Mouse (Mus musculus) left cerebral cortex, postnatal 25 days (tissue): ENCODE data around the gene Tex11. TPM values are rescaled to one million over a fixed set of nuclear protein-coding genes. Genes with fewer than 3 reads are reported as not detected.
A peak's percentile ranks its signal among the peaks of the same experiment; 100 is the strongest.
"Not testable (repeated sequence)": the region's sequence is repeated elsewhere in the genome, so short reads cannot be mapped to it uniquely, and the experiment has no call there.

Experiments
- DNase-seq, 2 experiments: peaks; one replicate each; pipeline ENCODE4 v3.0.0; 2022; ENCODE audit warnings: low spot score in 2 of 2, mixed read lengths in 1 of 2
- intact Hi-C: fragments of 180-260 bp; cut with DNase I; formaldehyde crosslinking; loops from one replicate; pipeline ENCODE4 v1.15.1; 2025
- total RNA-seq, 2 experiments: library from RNA; stranded (reverse); gene quantifications; 2 replicates each; pipeline ENCODE4 v1.2.3; 2021

Gene Tex11
- under 1 TPM in 1 of 2 experiments, not detected in 1; 0.18 TPM for total RNA-seq

DNA sequence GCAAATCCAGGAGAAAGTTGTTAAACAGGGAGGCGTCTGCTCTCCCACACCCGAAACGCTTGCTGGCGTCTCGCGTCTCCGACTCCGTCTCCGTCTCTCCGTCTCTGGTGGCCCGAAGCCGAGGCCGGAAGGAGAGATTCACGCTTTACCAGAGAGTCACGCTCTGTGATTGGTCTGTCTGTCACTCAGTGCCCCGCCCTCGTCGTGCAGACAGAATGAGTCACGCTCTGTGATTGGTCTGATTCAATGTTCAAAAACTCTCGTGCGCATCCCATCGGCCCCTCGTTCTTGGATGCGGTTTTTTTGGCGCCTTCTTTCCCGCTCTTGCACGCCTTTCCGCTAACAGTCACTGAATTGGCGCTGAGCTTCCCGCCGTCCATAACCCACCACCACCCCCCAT is at the start of gene Tex11:
Tex11 (minus strand) TSS at position 127 of the 400 bp plus-strand sequence.
- intact Hi-C loops = no loop called here
- no peak for DNase-seq

DNA sequence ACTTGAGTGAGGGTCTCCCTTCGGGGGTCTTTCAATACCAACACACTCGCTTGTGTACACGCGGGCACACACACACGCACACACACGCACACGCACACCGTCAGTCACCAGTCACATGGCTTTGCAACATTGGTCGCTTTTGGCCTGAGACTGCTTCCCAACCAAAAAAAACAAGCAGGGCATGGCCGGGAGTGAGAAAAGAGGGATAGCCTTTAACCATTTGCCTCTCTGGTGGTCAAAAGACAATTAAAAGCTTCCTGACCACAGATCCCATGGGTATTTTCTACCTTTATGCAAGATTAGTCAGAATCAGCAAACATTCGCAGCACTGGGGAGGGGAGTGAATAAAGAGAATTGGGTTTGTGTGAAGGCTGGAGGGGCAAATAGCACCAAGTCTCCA is 26.5 kb upstream of the Tex11 start, which contains the start of gene Slc7a3:
Slc7a3 (minus strand) TSS at position 101 of the 400 bp plus-strand sequence.
- no peak for DNase-seq
- intact Hi-C loops = no loop called here

- intact Hi-C loops, DNase-seq: not testable (repeated sequence)
Measured at GRCm38 (mm10) chrX:101085211-101085610, 25.7 kb upstream of the Tex11 start.

DNA sequence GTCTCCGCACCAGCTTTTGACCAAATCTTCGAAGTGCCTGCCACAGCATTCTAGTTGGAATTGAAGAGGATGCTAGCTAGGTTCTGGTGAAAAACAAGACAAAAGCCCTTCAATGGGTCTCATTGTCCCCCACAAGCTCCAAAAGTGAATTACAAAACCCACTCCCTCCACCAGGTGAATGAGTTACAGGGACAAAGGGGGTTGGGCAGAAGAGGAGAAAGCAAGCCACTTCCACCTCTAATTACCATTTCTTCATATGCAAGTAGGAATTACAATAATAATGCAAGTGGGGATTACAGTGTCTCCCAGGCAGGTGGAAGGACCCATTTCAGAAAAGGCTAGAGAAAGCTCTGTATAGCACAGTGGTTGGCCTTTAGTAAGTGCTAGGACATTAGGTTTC is 24.7 kb upstream of the Tex11 start:
- DNase-seq = no peak
- intact Hi-C loops = no loop called here

- DNase-seq = no peak
- intact Hi-C loops = no loop called here
Measured at GRCm38 (mm10) chrX:101065245-101065644, 5.8 kb upstream of the Tex11 start.

DNA sequence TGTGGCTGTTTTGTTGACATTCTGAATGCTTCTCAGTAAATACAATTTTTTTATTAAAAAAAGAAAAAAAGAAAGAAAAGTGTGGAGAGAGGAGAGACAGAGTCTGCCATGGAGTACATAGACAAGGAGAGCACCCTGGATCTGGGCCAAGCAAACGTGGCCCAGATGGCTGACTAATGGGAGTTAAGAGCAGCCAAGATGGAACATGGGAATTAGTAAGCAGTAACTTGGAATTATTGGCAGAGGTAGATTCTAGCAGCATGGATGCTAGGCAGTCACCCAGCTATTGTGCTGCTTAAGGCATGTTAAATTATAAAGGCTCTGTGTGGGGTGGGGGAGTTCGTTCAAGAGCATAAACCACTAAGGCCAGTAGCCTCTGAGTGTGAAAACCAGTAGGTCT is 4.0 kb upstream of the Tex11 start:
- no peak for DNase-seq
- intact Hi-C loops = no loop called here

DNA sequence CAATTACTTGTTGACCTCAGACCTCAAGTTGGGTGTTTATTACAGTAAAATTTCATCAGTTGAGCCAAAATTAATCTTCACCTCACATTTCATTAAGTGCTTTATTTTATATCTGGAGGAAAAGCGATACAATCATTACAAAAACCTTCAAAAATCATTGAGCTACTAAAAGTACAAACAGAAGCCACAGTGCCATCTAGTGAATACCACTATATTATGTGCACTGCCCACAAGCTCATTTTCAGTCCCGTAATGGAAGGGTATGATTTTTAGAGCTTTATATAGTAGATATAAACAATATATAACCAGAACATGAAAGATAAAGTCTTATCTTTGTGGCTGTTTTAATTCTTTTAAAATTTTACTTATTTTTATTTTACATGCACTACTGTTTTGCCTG is 115.8 kb downstream of the Tex11 start:
- intact Hi-C loops = loop anchor here (10.0 kb wide), 2 partner anchors 169 to 199 kb away; no protein-coding TSS in a partner anchor
- DNase-seq = peak in 1 of 2 experiments; percentile 9

GRCm38 (mm10) chrX:100839211-100839610 is 220.3 kb downstream of the Tex11 start:
- intact Hi-C loops = no loop called here
- DNase-seq = no peak

GRCm38 (mm10) chrX:100832806-100833205 is 226.7 kb downstream of the Tex11 start:
- intact Hi-C loops = no loop called here
- no peak for DNase-seq

- intact Hi-C loops = no loop called here
- no peak for DNase-seq
Measured at GRCm38 (mm10) chrX:100825557-100825956, 233.9 kb downstream of the Tex11 start.

DNA sequence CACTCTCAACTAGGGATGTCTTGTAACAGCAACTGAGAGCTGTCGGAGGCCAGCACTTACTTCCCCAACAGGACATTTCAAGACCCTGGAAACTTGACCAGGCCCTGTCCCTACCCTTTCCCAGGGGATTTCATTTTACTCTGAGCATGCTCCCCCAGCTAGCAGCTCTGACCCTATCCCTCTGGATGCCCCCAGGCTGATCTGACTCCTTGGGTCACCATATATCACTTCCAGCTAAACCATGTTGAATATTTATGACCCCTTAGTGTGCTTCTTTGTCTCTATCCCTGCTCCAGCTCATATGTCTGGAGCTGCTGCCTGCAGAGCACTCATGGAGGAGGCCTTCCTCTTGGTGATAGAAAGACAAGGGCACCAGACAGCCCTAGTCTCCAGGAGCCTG is 238.3 kb downstream of the Tex11 start:
- DNase-seq = no peak
- intact Hi-C loops = no loop called here

- DNase-seq = no peak
- intact Hi-C loops = no loop called here
Measured at GRCm38 (mm10) chrX:100818681-100819080, 240.8 kb downstream of the Tex11 start.

DNA sequence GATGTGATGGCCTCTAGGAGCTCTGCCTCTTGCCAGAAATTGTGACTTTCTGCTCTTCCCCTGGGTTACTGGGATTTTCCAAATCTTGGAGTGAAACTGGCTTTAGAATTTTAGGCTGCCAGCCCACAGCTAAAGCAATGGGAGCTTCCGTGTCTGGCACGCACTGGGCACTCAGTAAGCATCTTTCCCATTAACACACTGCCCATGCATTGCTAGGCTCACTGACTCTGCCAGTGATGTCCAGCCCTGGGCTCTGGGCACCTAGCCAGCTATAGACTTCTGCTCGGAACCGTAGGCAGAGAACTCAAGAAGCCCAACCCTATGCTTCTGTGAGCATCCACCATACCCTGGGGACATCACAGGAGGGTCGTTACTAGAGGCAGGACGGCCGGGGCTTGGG is 243.7 kb downstream of the Tex11 start:
- DNase-seq = no peak
- intact Hi-C loops = no loop called here

DNA sequence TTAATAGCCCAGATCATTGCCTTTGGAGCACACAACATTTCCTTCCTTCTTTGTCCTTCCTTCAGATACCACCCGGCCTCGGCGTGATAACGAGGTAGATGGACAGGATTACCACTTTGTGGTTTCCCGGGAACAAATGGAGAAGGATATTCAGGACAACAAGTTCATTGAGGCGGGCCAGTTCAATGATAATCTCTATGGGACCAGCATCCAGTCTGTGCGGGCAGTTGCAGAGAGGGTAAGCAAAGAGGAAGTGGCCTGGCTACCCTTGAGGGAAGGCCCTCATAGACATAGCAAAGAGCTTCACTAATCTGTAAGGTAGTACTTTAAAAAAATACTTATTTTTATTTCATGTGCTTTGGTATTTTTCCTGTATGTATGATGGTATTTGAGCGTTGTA is 245.3 kb downstream of the Tex11 start:
- intact Hi-C loops = no loop called here
- no peak for DNase-seq

DNA sequence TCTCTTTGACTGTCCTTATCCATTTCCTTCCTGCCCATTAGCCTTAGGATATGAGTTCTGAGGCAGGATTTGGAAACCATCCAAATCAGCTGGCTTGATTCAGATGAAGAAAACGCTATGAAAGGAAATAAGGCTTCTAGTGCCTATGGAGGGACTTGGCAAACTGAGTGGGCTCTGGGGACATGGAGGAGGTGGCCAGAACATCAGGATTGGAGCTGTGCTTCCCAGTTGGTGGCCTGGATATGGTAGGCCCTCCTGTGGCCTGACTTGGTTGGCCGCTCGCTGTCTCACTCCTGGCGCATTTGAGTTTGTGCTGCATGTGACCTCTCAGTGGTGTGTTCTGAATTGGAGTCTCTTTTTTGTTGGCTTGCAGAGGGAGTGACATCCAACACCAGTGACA is 248.3 kb downstream of the Tex11 start:
- no peak for DNase-seq
- intact Hi-C loops = no loop called here

DNA sequence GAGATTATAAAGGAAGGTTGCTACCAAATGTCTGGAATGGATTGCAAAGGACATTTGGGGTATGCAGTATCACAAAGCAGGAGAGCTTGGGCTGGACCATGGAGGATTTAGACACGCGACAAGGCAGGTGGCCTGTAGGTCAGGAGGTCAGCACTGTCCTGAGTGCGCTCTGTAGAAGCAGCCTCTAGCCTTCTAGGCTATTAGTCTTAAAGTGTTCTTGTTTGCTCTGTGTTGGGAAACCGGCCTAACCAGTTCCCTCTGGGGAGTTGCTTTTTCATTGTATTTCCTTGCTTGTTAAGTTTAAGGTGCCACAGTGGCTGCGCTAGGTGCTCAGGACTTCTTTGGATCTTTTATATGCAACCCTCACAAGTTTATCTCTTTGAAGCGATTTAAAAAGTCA is 257.4 kb downstream of the Tex11 start:
- DNase-seq = no peak
- intact Hi-C loops = no loop called here

DNA sequence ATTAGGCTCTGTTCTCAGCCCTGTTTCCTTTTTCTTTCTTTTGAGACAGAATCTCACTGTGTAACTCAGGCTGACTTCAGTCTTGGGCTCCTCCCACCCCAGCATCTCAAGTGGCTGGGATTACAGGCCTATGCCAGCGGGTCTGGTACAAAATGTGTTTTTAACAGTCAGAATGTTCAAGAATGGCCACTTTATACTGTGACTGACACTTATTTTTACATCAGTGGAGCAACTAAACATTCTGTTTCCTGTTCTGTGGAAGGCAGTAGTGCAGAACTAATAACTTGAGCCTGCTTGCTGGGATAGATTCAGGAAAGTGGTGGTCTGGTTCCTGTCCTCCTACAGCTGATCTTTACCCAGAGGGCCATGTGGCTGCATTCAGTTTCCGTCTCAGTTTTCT is 258.8 kb downstream of the Tex11 start:
- intact Hi-C loops = no loop called here

GRCm38 (mm10) chrX:100797851-100798527 is 261.5 kb downstream of the Tex11 start:
- intact Hi-C loops = no loop called here
- peak; percentile 47 to 82 for DNase-seq

More for the DNA sequence above, 258.8 kb downstream of the Tex11 start:
- DNase-seq = no peak

DNA sequence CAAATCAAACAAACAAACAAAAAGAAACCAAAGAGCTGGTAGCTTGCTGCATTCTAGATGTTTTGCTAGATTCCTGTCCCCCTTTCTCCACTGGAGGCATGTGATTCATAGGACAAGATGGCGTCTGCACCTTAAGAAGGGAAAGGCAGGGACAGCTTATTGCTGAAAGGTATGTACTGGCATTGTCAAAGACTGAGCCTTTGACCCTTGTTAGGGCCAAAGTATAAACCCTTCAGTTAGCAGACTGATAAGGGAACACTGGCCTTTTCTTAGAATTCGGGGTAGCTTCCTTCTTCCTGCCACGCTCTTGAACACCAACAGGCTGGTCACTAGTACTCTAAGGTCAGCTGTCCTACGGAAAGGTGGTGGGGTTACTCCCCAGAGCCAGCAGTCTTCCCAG is 262.1 kb downstream of the Tex11 start:
- no peak for DNase-seq
- intact Hi-C loops = no loop called here

GRCm38 (mm10) chrX:100796741-100797090 is 262.8 kb downstream of the Tex11 start:
- intact Hi-C loops = no loop called here
- DNase-seq = no peak

GRCm38 (mm10) chrX:100796041-100796740 is 263.3 kb downstream of the Tex11 start:
- no peak for DNase-seq
- intact Hi-C loops = no loop called here
